Mouse (Mus musculus) neutrophil, adult 5-6 weeks (primary cell): ENCODE results near the gene Camkk2. TPM values are rescaled to one million over a fixed set of nuclear protein-coding genes. Genes with fewer than 3 reads are reported as not detected.

Source experiments
- ATAC-seq: fragments of 151-379, 151-347 bp; 2 replicates; pipeline ENCODE4 v1.8.0; 2017; ENCODE audit warnings: mild to moderate bottlenecking, moderate TSS enrichment; ENCODE audit not compliant: insufficient number of reproducible peaks, poor library complexity, low FRiP score, severe bottlenecking; ENCODE audit errors: extremely low read depth
- total RNA-seq: library from RNA; stranded (forward); fragments of 200-1000 nt; gene quantifications from 2 replicates; pipeline ENCODE4 v1.2.3, GENCODE M21; 2017

Camkk2 gene
- total RNA-seq = 38.7 and 39.8 TPM in 2 replicates

- ATAC-seq = peak; percentile 79
These were observed at the start of gene Camkk2 for GRCm38 (mm10) chr5:122779277-122779834. Gene Camkk2, minus strand, starts transcription at chr5:122779409.

DNA sequence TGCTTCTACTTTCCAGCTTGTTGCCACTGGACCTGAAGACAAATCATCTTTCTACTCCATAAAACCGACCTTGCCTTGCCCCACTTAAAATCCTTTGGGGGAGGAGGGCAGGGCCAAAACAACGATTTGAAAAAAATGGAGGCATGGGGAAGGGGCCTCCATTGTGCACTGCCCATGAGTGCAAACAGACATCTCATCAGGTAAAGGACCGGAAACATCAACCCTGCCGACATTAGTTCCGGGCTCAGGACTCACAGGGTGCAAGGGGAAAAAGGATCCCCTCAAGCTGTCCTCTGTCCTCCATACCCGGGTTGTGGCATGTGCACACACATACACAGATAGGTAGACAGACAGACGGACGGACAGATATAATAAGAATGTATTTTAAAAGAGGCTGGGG, 45.9 kb upstream of the Camkk2 start:
- no peak for ATAC-seq

DNA sequence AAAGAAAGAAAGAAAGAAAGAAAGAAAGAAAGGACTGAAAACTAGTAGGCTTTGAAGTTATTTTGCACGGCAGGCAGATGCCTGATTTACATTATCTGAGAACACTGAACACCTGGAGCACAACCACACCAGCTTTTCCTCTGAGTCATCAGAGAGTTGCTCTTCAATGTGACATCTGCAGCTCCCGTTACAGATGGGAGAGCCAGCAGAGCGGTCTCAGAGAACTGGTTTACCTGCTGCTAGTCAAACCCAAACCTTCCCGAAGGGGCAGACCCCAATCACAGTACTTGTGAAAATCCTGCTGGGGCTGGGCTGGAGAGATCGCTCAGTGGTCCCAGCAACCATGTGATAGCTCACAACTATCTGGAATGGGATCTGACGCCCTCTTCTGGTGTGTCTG, 45.2 kb upstream of the Camkk2 start:
- no peak for ATAC-seq

DNA sequence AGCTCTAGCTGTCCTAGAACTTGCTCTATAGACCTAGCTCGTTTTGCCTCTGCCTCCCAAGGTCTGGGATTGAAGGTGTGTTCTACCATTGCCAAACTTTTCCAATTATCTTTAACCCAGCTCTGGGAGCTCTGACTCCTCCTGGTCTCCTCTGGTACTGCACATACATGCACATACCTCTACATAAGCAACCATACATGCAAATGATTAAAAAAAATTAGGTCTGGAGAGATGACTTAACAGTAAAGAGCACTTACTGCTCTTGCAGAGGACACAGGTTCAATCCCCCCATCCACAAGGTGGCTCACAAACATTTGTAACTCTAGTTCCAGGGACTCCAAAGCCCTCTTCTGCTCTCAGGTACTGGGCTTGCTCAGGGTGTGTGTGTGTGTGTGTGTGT, 44.8 kb upstream of the Camkk2 start:
- no peak for ATAC-seq

DNA sequence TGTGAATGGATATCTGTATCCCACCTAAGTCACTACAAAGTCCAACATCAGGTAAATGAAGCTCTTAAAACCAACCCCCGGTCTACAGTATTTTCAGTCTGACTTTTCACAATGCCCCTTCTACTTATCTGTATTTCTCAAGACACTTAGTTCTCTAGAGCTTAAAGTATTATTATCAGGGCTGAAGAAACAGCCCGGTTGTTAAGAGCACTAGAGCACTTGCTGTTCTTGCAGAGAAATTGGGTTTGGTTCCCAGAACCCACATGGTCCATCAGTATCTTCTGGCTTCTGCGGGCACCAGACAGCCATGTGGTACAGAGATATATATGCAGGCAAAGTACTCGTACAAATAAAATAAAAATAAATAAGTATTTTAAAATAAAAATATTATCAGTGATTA, 43.2 kb upstream of the Camkk2 start:
- no peak for ATAC-seq

GRCm38 (mm10) chr5:122821524-122821885, 42.3 kb upstream of the Camkk2 start:
- peak; percentile 10; the same call in 1 of the 2 replicates for ATAC-seq

DNA sequence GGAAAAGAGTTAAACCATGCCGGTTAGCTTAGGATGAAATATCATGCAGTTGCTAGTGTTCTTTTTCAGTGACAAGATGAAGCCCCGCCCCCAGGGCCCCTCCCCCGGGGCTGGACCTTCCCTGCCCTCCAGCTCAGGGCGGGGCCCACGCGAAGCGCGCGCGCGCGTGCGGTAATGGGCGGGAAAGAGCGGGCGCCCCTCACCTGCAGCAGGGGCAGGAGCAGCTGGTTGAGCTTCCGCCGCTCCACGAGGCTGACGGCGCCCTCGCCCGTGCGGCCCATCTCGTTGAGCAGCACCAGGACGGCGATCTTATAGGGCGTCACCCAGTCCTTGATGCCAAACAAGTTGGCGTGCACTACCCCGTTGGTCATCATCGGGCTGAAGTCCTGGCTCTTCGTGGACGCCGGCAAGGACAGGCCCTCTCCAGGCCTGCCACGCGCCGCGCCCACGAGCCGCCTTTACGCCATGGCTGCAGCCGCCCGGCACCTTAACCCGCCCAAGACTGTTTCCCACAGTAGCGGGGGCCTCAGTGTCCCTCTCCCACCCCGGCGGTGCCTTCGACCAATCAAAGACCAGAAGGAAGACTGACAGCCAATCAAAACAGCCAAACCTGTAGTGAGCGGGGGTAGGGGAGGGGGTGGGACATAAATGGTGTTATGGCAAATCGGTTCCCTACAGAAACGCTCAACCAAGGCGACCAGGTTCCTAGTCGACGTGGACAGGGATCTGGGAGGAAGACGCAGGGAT, 41.7 kb upstream of the Camkk2 start, which contains the start of gene Anapc5:
TSS of gene Anapc5 (minus strand) at position 563 of the 747 bp plus-strand sequence.
- ATAC-seq = peak; percentile 96

GRCm38 (mm10) chr5:122812699-122813098, 33.5 kb upstream of the Camkk2 start:
- ATAC-seq = no peak

- ATAC-seq = peak; percentile 90
These were observed 32.3 kb upstream of the Camkk2 start for GRCm38 (mm10) chr5:122811364-122812079.

- no peak for ATAC-seq
These were observed 26.3 kb upstream of the Camkk2 start for GRCm38 (mm10) chr5:122805503-122805902.

- ATAC-seq = no peak
These were observed 23.5 kb upstream of the Camkk2 start for GRCm38 (mm10) chr5:122802706-122803105.

DNA sequence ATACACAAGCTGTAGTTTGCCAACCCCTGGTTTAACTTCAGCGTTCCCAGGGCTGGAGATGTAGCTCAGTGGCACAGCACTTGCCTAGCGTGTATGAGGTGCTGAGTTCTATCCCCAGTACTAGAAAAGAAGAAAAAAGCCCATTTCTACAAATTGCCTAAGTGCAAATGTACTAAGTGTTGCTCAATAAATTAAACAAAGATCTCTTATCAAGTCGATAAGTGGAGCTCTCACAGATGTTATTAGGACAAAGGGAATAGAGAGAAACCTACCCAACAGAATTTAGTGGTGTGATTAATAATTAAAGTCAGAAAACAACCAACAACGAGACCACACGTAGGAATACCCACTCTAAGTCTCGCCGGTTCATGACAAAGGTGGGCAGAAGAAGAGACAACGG, 22.5 kb upstream of the Camkk2 start:
- no peak for ATAC-seq

- no peak for ATAC-seq
These were observed 21.3 kb upstream of the Camkk2 start for GRCm38 (mm10) chr5:122800345-122801010.

DNA sequence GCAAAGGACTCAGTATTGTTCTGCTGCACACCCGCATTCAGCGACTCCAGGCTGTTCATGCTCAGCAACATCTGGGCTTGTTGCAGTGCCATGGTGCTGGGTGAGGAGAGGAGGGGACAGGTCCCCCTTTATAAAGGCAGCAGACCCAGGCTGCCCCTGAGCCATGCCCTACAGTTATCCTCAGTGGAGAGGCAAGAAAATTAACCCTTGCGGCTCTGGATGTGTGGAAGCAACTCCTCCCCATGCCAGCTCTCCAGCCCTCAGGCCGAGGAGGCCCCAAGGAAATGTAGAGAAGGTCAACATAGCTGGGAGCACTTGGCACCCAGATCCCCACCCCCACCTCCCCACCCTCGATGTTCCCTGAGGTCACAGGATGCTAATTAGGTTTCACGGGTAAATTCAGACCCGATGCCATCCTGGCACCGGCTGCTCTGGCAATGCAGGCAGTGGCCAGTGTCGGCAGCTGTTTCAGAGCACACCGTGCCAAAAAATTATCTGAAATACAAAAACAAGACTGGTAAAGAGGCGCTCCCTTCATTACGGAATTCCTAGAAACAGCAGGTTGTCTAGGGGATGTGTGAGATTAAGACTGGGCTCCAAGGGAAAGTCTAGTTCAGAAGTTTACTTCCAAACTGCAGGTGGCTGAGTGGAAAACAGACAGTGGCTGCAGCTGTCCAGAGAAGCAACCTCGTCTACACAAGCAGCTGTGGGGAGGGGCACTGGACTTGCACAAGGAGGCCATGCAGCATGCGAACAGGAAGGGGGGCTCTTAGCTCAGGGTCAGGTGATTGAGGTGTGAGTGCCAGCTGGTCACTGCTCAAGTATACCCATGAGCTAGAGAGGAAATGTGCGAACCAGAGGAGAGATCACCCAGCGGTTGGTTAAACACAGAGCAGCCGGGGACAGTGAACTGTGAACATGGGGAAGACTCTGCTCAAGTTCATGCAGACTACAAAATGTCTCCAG, 20.5 kb upstream of the Camkk2 start:
- ATAC-seq = no peak

DNA sequence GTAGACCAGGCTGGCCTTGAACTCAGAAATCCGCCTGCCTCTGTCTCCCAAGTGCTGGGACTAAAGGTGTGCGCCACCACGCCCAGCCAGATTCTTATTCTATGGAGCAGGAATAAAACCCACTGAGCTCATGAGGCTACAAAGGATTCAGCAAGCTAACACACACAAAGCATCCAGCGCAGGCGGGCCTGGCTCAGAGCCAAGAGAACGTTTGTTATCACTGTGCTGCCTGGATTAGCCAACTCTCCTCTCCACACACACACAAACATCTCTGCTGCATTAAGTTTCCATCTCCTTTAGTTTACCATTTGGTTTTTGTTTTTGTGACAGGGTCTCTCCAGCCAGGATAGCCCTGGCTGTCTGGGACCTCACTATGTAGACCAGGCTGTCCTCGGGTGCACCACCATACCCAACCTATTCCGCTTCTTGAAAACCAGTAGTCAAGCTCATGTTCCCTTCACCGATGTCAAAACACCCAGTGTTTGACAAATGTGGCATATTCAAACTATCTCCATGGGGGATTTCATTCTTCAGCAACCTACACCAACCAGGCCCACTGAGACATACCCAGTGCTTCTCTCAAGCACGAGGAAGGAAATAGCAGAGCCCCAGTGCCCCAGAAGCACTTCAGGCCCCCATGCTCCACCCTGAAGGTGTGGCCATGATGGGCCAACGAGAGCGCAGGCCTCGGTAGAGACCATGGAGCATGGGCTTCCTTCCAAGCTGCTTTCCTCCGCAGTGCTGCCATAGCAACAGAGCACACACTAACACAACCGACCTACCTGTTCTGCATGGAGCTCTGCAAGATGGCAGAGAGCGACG, 19.6 kb upstream of the Camkk2 start:
- no peak for ATAC-seq

- no peak for ATAC-seq
These were observed 18.7 kb upstream of the Camkk2 start for GRCm38 (mm10) chr5:122797866-122798265.

DNA sequence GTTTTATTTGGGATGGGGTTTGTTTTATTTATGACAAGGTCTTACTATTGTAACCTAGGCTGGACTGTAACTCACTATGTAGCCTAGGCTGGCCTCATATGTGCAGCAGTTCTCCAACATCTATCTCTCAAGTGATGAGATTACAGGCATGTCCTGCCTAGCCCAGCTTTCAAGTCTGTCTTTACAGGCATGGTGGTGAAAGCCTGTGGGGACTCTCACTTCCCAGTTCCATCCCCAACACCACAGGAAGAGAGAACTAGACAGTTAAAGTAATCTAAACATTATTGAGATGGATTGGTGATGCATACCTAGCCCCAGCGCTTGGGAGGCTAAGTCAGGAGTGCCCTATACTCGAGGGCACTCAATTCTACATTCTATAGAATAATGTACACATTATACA, 9.5 kb upstream of the Camkk2 start:
- ATAC-seq = no peak
